Mouse (Mus musculus) ES-E14 (cell line): ENCODE measurements around the gene Aspscr1.

Experiments used
- HCFC1 ChIP-seq: IDR thresholded peaks from 2 replicates; pipeline ENCODE4 v1.6.1; 2012; ENCODE audit warnings: low read length, inconsistent platforms, borderline replicate concordance; ENCODE audit not compliant: insufficient read depth
- ZC3H11A ChIP-seq: IDR thresholded peaks from 2 replicates; pipeline ENCODE4 v1.6.1; 2012; ENCODE audit warnings: low read depth, mild to moderate bottlenecking, inconsistent platforms, low read length, borderline replicate concordance

DNA sequence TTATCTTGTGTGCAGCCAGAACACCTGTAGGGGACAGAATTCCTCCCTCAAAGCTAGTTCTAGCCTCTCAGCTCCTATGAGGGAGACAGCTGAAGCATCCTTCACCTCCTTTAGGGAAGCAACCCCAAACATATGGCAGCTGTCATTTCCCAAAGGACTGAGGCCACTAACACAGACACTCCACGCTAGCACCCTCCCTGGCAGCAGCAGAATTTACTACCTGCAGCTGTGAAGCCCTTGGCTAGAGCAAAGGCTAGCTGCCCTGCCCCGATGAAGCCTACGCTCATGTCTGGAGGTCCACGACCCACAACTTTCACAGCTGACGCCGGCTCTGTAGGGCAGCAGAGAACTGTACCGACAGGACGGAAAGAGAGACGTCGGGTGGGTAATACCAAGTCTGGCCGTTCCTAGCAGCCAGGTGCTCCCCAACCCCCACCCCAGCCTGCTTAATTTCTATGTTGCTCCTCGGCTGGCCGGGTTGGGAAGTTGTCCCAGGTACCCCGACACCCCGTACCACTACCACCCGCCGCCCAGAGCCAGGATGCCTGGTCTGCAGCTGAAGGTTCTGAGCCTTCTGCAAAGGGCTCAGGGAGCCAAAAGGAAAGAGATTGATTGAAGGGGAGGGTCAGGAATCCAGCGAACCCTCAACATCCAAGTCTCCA, 29.7 kb upstream of the Aspscr1 start:
- no peak for TF ChIP-seq ZC3H11A
- no peak for TF ChIP-seq HCFC1
